Mouse (Mus musculus): Measurements from ENCODE around the gene Hist1h1t.
"Not testable (repeated sequence)": the region's sequence is repeated elsewhere in the genome, so short reads cannot be mapped to it uniquely, and the experiment has no call there.

DNA sequence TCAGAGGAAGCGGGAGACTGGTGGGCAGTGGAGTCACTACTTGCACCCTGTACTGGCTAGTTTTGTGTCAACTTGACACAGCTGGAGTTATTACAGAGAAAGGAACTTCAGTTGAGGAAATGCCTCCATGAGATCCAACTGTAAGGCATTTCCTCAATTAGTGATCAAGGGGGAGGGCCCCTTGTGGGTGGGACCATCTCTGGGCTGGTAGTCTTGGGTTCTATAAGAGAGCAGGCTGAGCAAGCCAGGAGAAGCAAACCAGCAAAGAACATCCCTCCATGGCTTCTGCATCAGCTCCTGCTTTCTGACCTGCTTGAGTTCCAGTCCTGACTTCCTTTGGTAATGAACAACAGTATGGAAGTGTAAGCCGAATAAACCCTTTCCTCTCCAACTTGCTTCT is 7.2 kb downstream of the Hist1h1t start:
- TF ChIP-seq CTCF (IDR thresholded peaks at IDR 0.05; ENCODE audit: low read depth, low read length); POLR2A (IDR thresholded peaks at IDR 0.05; ENCODE audit: borderline replicate concordance, low read depth, low read length): not testable (repeated sequence)

Data from bone marrow macrophage, adult 2 months (primary cell).